Mouse (Mus musculus): ENCODE data around the gene Ppef1. TPM values are rescaled to one million over a fixed set of nuclear protein-coding genes. Genes with fewer than 3 reads are reported as not detected.
"Not testable (repeated sequence)": the region's sequence is repeated elsewhere in the genome, so short reads cannot be mapped to it uniquely, and the experiment has no call there.

Ppef1 gene
- under 1 TPM; 0.40 to 0.50 TPM for total RNA-seq (2021)

DNA sequence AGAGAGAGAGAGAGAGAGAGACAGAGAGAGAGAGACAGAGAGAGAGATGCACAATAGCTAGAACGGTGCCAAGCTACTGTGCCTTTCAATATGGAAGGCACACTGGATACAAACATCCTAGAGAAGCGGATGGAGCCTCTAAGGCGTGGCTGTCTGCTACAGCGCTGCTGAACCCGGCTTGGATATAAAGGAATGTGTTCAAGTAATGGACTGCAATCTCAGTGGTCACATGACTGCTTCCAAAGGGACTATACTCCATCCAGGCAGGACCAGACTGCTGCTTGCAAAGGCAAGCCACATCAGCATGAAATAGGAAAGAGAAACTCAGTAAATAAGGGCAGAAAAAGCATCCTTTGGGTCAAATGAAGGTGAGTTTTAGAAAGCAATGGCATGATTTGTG, at the start of gene Ppef1:
Gene Ppef1, minus strand, starts transcription at position 116 of the 400 bp plus-strand sequence.
- DNase-seq = no peak

DNA sequence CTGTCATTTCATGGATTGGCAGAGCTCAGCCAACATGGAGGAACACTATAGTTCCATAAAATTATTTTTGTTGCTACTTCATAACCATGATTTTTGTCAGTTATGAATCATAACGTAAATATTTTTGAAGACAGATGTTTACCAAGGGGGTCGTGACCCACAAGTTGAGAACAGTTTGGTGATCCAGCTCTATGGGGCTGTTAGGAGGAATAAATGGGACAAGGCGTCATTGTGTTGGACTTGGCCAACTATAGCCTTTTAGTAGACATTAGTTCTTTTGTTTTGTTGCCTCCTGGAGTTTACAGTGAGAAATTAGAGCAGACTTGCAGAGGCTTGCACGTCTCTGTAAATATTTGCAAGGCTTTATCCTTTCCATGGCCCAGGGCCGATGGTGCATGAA, 46.7 kb upstream of the Ppef1 start:
- no peak for DNase-seq

DNA sequence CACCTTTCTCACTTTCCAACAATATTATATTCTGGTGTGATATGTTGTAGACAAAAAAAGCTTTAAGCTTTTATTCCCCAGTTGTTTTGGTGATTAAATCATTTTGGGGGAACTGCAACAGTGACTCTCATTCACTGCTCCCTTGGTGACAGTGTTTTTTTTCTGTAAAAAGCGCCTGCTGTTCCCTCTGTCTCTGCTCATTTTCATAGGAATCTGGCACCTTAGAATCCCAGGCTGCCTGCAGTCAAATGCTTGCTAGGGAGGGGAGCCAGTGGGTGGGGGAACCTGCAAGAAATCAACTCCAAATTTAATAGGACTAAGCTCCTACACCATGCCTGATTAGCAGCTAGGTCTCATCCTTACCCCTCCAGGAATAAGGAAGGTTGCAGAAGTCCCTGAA, 37.5 kb upstream of the Ppef1 start:
- DNase-seq = peak; percentile 7 to 12

DNA sequence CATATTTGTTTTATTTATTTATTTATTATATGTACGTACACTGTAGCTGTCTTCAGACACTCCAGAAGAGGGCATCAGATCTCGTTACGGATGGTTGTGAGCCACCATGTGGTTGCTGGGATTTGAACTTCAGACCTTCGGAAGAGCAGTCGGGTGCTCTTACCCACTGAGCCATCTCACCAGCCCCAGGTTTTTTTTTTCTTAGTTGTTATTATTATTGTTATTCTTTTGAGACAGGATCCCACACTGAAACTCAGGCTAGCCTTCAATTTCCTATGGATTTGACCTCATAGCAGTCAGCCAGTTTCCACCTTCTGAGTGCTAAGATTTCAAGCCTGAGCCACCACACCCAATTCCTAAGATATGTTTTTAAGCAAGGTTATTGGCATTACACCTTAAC, 34.1 kb upstream of the Ppef1 start:
- DNase-seq = not testable (repeated sequence)

DNA sequence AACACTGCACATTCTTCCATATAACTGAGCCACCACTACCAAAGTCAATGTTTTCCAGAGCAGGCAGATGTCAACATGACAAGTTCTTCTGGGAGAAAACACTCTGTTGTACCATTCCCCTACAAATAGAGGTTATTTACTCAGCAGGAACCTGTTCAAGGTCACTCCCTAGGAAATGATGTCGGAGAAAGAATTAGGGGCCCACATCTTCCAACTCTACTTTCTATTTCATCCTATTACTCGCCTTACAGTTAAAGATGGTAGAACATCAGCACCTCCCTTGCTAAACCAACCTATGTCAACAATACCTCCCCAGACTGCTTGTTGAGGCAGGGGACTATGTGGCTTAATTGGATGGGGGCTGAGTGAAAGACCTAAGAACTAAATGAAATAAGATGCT, 32.1 kb upstream of the Ppef1 start, which contains the start of gene Rs1:
Gene Rs1, plus strand, starts transcription at position 301 of the 400 bp plus-strand sequence.
- no peak for DNase-seq

DNA sequence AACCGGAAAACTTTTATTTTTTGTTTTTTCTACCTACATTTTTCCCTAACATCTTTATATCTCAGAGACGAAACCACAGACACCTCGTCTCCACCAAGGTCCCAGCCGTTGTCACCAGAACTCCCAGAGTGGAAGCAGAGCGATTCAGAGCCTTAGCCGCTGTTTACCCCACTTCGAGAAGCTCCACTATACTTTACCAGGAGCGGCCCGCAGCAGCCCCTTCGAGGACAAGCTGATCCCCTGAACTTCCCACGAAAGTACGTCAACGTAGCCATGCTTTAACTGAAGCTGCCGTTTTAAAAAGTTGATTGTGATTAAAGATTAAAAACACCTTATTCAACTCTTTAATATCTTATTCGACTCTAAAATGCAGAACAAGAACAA, 30.7 kb upstream of the Ppef1 start:
- no peak for DNase-seq

DNA sequence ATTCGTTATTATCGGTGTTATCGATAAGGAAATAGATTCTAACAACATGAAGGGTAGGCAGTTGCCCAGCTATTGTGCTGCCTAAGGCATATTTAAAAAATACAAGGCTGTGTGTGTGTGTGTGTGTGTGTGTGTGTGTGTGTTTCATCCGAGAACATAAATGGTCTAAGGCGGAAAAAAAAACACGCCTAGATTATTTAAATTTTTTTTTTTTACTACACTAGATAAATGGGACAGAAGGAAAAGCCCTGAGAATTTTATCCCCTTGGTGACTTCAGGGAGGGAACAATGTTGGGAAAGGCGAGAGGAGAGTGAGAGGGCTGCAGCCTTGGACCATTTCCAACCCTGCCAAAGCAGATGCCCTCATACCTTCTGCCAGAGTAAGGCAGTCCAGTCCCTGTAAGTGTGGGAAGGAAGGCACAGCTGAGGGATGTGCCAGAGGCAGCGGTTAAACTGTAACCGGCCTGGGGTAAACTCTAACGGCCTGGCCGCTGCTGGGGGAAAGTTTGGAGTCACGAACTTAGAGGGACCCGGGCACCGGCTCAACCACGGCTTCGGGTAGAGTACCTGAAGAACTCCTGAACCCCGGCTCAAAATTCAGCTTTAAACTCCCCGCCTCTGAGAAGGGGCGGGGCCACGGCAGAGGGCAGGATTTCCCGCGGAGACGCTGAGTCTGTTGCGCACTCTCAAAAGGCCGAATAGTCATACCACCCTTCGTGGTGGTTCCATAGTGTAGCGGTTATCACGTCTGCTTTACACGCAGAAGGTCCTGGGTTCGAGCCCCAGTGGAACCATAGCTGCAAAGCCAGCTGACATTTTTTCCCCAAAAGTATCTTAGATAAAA, 30.0 kb upstream of the Ppef1 start:
- peak; percentile 90 to 93 for DNase-seq

DNA sequence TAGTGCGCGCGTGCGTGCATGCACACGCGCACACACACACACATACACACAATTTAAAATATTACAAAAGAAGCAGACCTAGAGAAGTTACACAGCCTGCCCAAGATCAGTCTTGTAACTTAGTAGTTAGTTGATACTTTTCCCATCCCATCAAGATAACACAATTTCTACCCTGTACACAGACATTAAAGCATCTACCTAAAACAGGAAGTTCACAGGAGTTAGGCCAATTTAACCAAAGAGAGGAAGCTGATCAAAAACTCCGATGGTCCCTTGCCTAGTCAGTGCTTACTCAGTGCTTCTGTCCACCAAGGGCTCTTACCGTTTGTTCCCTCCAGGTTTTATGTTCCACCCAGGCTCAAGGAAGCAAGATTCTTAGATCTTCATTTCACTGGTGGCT, 15.2 kb upstream of the Ppef1 start:
- no peak for DNase-seq

DNA sequence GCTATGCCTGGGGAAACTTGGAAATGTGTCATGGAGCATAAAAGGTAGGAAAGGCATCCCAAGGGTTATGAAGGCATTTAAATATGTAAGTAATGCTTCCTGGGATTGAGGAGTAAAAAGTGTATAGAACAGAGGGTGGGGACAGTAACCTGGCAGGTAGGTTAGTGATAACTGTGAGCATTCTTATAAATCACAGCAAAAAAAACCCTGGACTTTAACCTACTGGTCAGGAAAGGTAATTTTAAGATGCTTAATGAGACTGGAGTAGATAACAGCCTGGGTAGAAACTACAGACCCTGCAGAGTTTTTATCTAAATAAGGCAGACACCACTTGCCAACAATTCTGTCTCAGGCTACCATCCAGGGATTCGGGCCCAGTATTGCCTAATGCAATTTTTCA, 13.1 kb upstream of the Ppef1 start:
- no peak for DNase-seq

DNA sequence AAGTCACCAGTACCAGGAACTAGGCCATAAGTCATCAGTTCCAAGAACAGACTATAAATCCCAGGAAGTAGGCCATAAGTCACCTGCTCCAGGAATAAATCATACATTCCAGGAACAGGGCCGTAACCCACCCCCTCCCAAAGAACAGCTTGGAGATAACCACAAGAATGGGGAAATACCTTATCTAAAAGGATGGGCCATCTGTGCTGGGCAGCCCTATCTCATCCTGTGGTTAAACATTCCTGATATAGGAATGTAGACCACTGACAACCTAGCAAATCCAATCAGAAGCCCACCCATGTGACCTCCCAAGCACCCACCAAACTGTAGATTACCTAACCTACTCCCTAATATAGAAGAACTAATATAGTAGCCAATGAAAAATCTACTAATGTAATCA, 9.8 kb upstream of the Ppef1 start:
- DNase-seq = no peak

GRCm38 (mm10) chrX:160699171-160699570, 36.4 kb downstream of the Ppef1 start:
- DNase-seq = no peak

DNA sequence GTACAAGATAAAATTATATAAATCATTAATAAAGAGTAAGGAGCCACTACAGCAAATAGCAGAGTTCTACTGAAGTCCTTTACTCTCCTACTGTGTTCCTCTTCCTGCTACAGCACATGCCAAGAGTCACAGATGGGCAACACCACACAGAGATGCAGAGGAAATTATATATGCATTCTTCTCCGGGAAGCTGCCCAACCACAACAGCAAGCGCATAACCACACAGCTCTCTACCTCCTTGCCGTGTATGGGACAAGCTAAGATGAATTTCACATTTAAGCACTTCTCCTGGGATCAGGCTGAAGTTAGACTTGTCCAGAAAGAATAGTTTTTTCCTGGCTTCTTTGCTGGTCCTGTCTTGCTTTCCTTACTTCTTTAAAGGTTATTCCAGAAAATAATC, 44.0 kb downstream of the Ppef1 start:
- DNase-seq = no peak

GRCm38 (mm10) chrX:160690094-160690493, 45.5 kb downstream of the Ppef1 start:
- no peak for DNase-seq

- DNase-seq = no peak
Measured at GRCm38 (mm10) chrX:160669992-160670391, 65.6 kb downstream of the Ppef1 start.

- no peak for DNase-seq
Measured at GRCm38 (mm10) chrX:160610882-160611644, 124.5 kb downstream of the Ppef1 start.

GRCm38 (mm10) chrX:160610482-160610881, 125.1 kb downstream of the Ppef1 start:
- DNase-seq = no peak

DNA sequence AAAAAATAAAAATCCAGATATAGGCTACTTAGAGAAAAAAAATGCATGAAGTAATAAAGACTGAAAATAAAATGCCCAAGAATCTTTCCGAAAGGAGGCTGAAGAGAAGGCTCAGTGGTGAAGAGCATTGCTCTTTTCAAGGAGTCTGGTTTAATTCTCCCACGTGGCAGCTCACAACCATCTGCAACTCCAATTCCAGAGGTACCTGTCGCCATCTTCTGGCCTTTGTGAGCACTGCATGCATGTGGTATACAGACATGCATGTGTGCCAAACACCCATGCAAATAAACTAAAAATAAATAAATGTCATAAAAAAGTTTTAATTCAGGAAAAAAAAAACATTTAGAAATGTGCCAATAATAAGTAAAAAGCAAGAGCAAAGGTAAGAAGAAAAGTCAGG, 125.7 kb downstream of the Ppef1 start:
- DNase-seq = no peak

- DNase-seq = no peak
Measured at GRCm38 (mm10) chrX:160603981-160604541, 131.5 kb downstream of the Ppef1 start.

DNA sequence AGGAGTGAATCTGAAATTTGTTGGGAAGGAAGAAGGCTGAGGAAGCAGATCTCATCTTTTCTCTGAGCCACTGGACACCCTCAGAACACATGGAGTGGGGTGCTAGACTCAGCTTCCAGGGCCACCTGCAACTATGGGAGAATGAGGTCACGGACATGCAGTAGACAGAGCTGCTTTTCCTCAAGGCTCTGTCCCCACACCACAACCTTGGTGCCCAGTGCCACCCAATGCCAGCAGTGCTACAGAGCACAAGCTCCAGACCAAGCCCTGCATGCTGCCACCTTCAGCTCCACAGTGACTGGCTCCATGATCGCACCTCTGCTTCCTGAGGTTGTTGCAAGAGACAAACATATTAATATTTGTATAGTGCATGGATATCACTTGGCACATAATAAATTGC, 132.2 kb downstream of the Ppef1 start:
- no peak for DNase-seq

DNA sequence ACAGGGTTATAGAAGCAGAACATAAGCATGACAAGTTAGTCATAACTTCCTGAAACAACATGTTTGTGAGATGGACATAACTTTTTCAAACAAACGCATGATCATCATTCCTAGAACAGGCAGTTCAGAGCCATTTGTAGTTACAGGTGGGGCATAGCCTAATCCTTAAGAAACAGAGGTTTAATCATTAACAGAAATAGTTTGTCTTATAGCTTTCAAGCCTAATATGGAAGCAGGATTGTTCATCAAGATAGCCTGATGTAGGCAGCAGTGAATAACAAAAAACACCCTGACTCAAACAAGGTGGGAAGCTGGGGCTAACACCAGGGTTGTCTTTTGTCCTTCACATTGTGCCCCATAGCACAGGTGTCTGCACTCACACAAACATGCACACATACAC, 132.8 kb downstream of the Ppef1 start:
- no peak for DNase-seq

DNA sequence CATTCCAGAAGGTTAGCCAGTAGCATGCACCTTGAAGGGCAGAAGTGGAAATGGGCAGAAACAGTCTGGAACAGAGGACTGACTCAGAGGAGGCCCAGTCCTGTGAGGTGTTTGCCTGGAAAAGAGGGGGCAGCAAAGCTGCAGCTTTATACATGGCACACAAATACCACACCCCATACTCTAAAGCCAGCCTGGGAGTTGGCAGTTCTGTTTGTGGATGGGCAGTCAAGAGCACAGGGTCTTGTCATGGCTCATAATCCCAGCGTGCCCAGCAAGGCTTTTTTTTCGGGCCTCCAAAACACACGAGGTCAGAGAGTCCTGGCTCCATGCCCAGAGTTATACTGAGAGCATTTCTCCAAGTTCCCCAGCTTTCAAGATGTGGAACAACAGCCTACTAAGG, 134.5 kb downstream of the Ppef1 start:
- no peak for DNase-seq

- DNase-seq = no peak
Measured at GRCm38 (mm10) chrX:160598562-160599458, 136.8 kb downstream of the Ppef1 start.
